Mouse (Mus musculus): Measurements from ENCODE around the gene Efnb3. TPM values are rescaled to one million over a fixed set of nuclear protein-coding genes. Genes with fewer than 3 reads are reported as not detected.

Efnb3 gene
- polyA plus RNA-seq, 1 experiment from 2014 or later, result 0.27 TPM

GRCm38 (mm10) chr11:69575220-69575619 is 15.2 kb upstream of the Efnb3 start:
- H3K27me3 ChIP-seq, result no peaks in the 10 kb centered on the region
- POLR2A ChIA-PET, result no interaction called here
- DNase-seq (ENCODE audit: low read depth, low spot score) (no peak), ATAC-seq (no peak)
- TF ChIP-seq CTCF (IDR thresholded peaks at IDR 0.05), result peak; percentile 63
- in situ Hi-C loops (cut with MboI; ENCODE audit: low pct_unique_long_range_greater_than_20kb), result no loop called here
- CTCF ChIA-PET, result no interaction called here

GRCm38 (mm10) chr11:69565131-69565530 is 5.1 kb upstream of the Efnb3 start:
- no peaks in the 10 kb centered on the region for H3K27me3 ChIP-seq
- ATAC-seq (no peak), DNase-seq (ENCODE audit: low read depth, low spot score) (no peak)
- in situ Hi-C loops (cut with MboI; ENCODE audit: low pct_unique_long_range_greater_than_20kb), result loop anchor here (5.0 kb wide), 1 partner anchor 92 kb away; the partner anchor contains the start of gene Sox15
- POLR2A ChIA-PET, result no interaction called here
- TF ChIP-seq CTCF (IDR thresholded peaks at IDR 0.05), result no peak
- CTCF ChIA-PET, result no interaction called here

DNA sequence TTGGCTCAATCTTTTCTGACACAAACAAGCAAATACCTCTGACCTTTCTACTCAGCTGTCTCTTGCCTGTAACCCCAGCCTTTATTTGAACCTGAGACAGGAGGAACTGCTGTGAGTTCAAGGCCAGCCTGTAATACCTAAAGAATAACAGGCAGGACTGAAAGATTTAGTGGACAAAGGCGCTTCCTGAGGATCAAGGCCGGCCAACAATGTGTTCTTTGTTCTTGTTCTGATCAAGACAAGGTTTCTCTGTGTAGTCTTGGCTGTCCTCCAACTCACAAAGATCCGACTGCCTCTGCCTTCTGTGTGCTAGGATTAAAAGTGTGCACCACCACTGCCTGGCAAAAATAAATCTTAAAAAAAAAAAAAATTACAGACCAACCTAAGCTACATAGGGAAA is 4.4 kb upstream of the Efnb3 start:
- ChIA-PET POLR2A (no interaction called here), CTCF (no interaction called here)
- no peak for DNase-seq (ENCODE audit: low read depth, low spot score)
- in situ Hi-C loops (cut with MboI; ENCODE audit: low pct_unique_long_range_greater_than_20kb), result no loop called here
- ATAC-seq, result no peak
- TF ChIP-seq CTCF (IDR thresholded peaks at IDR 0.05), result no peak
- H3K27me3 ChIP-seq, result no peaks in the 10 kb centered on the region

GRCm38 (mm10) chr11:69563373-69563772 is 3.4 kb upstream of the Efnb3 start:
- ChIA-PET POLR2A (no interaction called here), CTCF (no interaction called here)
- ATAC-seq, result no peak
- no peak for DNase-seq (ENCODE audit: low read depth, low spot score)
- no peaks in the 10 kb centered on the region for H3K27me3 ChIP-seq
- in situ Hi-C loops (cut with MboI; ENCODE audit: low pct_unique_long_range_greater_than_20kb), result no loop called here
- TF ChIP-seq CTCF (IDR thresholded peaks at IDR 0.05), result no peak

- in situ Hi-C loops (cut with MboI; ENCODE audit: low pct_unique_long_range_greater_than_20kb), result no loop called here
- ChIA-PET POLR2A (interaction anchor here (0.6 kb wide), 1 partner anchor 22 kb away, joined by 4 read pairs; no protein-coding TSS in a partner anchor), CTCF (interaction anchor here (1.2 kb wide), 1 partner anchor 14 kb away, joined by 3 read pairs; no protein-coding TSS in a partner anchor)
- no peaks in the 10 kb centered on the region for H3K27me3 ChIP-seq
- TF ChIP-seq CTCF (IDR thresholded peaks at IDR 0.05), result no peak
- ATAC-seq (no peak), DNase-seq (ENCODE audit: low read depth, low spot score) (no peak)
Measured at GRCm38 (mm10) chr11:69560896-69561854, 1.2 kb upstream of the Efnb3 start.

GRCm38 (mm10) chr11:69559183-69559582 is 822 bp downstream of the Efnb3 start:
- no peak for TF ChIP-seq CTCF (IDR thresholded peaks at IDR 0.05)

GRCm38 (mm10) chr11:69558756-69559155 is 1.2 kb downstream of the Efnb3 start:
- ATAC-seq (no peak), DNase-seq (ENCODE audit: low read depth, low spot score) (no peak)
- no peaks in the 10 kb centered on the region for H3K27me3 ChIP-seq
- in situ Hi-C loops (cut with MboI; ENCODE audit: low pct_unique_long_range_greater_than_20kb), result no loop called here
- ChIA-PET CTCF (interaction anchor here (0.7 kb wide), 1 partner anchor 11 kb away, joined by 3 read pairs; no protein-coding TSS in a partner anchor), POLR2A (no interaction called here)
- no peak for TF ChIP-seq CTCF (IDR thresholded peaks at IDR 0.05)

More at GRCm38 (mm10) chr11:69559183-69559582, 822 bp downstream of the Efnb3 start:
- CTCF ChIA-PET, result interaction anchor here (0.7 kb wide), 1 partner anchor 12 kb away, joined by 3 read pairs; no protein-coding TSS in a partner anchor
- DNase-seq (ENCODE audit: low read depth, low spot score) (no peak), ATAC-seq (no peak)
- POLR2A ChIA-PET, result no interaction called here
- in situ Hi-C loops (cut with MboI; ENCODE audit: low pct_unique_long_range_greater_than_20kb), result no loop called here
- no peaks in the 10 kb centered on the region for H3K27me3 ChIP-seq

GRCm38 (mm10) chr11:69557381-69557958 is 2.5 kb downstream of the Efnb3 start:
- ChIA-PET CTCF (interaction anchor here (0.7 kb wide), 1 partner anchor 10 kb away, joined by 4 read pairs; no protein-coding TSS in a partner anchor), POLR2A (no interaction called here)
- no peak for TF ChIP-seq CTCF (IDR thresholded peaks at IDR 0.05)
- no peak for DNase-seq (ENCODE audit: low read depth, low spot score)
- no peak for ATAC-seq
- in situ Hi-C loops (cut with MboI; ENCODE audit: low pct_unique_long_range_greater_than_20kb), result no loop called here
- no peaks in the 10 kb centered on the region for H3K27me3 ChIP-seq

- POLR2A ChIA-PET, result no interaction called here
- no peaks in the 10 kb centered on the region for H3K27me3 ChIP-seq
- CTCF ChIA-PET, result no interaction called here
- DNase-seq (ENCODE audit: low read depth, low spot score) (no peak), ATAC-seq (no peak)
- no peak for TF ChIP-seq CTCF (IDR thresholded peaks at IDR 0.05)
- in situ Hi-C loops (cut with MboI; ENCODE audit: low pct_unique_long_range_greater_than_20kb), result no loop called here
Measured at GRCm38 (mm10) chr11:69554539-69555140, 5.4 kb downstream of the Efnb3 start.

GRCm38 (mm10) chr11:69553341-69553721 is 6.7 kb downstream of the Efnb3 start:
- DNase-seq (ENCODE audit: low read depth, low spot score) (no peak), ATAC-seq (no peak)
- in situ Hi-C loops (cut with MboI; ENCODE audit: low pct_unique_long_range_greater_than_20kb), result no loop called here
- POLR2A ChIA-PET, result no interaction called here
- H3K27me3 ChIP-seq, result no peaks in the 10 kb centered on the region
- CTCF ChIA-PET, result no interaction called here
- no peak for TF ChIP-seq CTCF (IDR thresholded peaks at IDR 0.05)

Data from Patski (cell line).